Mouse (Mus musculus) liver, embryonic 13.5 days (tissue): Measurements from ENCODE around the gene Trhde. TPM values are rescaled to one million over a fixed set of nuclear protein-coding genes. Genes with fewer than 3 reads are reported as not detected.

Experiments
- ATAC-seq: fragments of 200-750 bp; cut with Nextera tagmentation; 2 replicates; pipeline ENCODE4 v1.8.0; 2017; ENCODE audit warnings: low read depth, mild to moderate bottlenecking, moderate number of reproducible peaks, moderate library complexity
- DNase-seq: peaks from one replicate; pipeline ENCODE4 v3.0.0; 2022
- H3K27ac ChIP-seq: fragments of 300-500 bp; sonication (generic); 2 replicates; pipeline ENCODE4 v1.5.1; 2015; ENCODE audit warnings: moderate library complexity, mild to moderate bottlenecking, inconsistent platforms
- H3K27me3 ChIP-seq: fragments of 300-500 bp; sonication (generic); 2 replicates; pipeline ENCODE4 v1.6.1; 2015; ENCODE audit warnings: mild to moderate bottlenecking, inconsistent platforms
- H3K36me3 ChIP-seq: fragments of 300-500 bp; sonication (generic); 2 replicates; pipeline ENCODE4 v1.6.1; 2015; ENCODE audit warnings: mild to moderate bottlenecking, inconsistent platforms
- H3K4me1 ChIP-seq: fragments of 300-500 bp; sonication (generic); replicated peaks from 2 replicates; pipeline ENCODE4 v1.6.1; 2015; ENCODE audit warnings: inconsistent platforms
- H3K4me2 ChIP-seq: fragments of 300-500 bp; sonication (generic); 2 replicates; pipeline ENCODE4 v1.6.1; 2015; ENCODE audit warnings: inconsistent platforms, mild to moderate bottlenecking, moderate library complexity
- H3K4me3 ChIP-seq: fragments of 300-500 bp; sonication (generic); replicated peaks from 2 replicates; pipeline ENCODE4 v1.5.1; 2015; ENCODE audit warnings: mild to moderate bottlenecking, inconsistent platforms
- H3K9ac ChIP-seq: fragments of 300-500 bp; sonication (generic); 2 replicates; pipeline ENCODE4 v1.6.1; 2015; ENCODE audit warnings: mild to moderate bottlenecking, inconsistent platforms
- H3K9me3 ChIP-seq: fragments of 300-500 bp; sonication (generic); replicated peaks from 2 replicates; pipeline ENCODE4 v1.6.1; 2016; ENCODE audit warnings: inconsistent platforms
- WGBS: fragments of 180-500 bp; shearing (Covaris S2); methylation state at CpG from one replicate; pipeline ENCODE4 v1.1.7; 2015; ENCODE audit not compliant: insufficient replicate concordance; 5-methylcytosine and 5-hydroxymethylcytosine counted together
- polyA plus RNA-seq: library from polyadenylated mRNA; unstranded; fragments of >200 nt; fragmentation: Nextera tagmentation; extraction: Ambion mirVana; gene quantifications from 2 replicates; pipeline ENCODE4 v1.2.1, GENCODE M21; 2015

The Trhde gene
- polyA plus RNA-seq, 1 experiment from 2014 or later: not detected

GRCm38 (mm10) chr10:114415717-114416116 lies 386.4 kb downstream of the Trhde start:
- WGBS: 44% methylated on average over 2 of the region's 2 CpGs
- no peak overlapping the region for H3K9ac ChIP-seq
- no peaks in the 10 kb centered on the region for H3K27me3 ChIP-seq
- no peaks in the 10 kb centered on the region for H3K9me3 ChIP-seq
- H3K36me3 ChIP-seq: no peaks in the 10 kb centered on the region
- H3K4me3 ChIP-seq: no peak overlapping the region
- no peaks in the 10 kb centered on the region for H3K4me1 ChIP-seq
- DNase-seq: no peak
- H3K4me2 ChIP-seq: no peak overlapping the region
- no peak overlapping the region for H3K27ac ChIP-seq
- ATAC-seq: no peak

GRCm38 (mm10) chr10:114405260-114405659 lies 396.8 kb downstream of the Trhde start:
- H3K9ac ChIP-seq: no peak overlapping the region
- H3K4me3 ChIP-seq: no peak overlapping the region
- ATAC-seq (no peak), DNase-seq (no peak)
- no peaks in the 10 kb centered on the region for H3K4me1 ChIP-seq
- WGBS: 48% methylated on average over 7 of the region's 7 CpGs
- H3K9me3 ChIP-seq: no peaks in the 10 kb centered on the region
- no peaks in the 10 kb centered on the region for H3K36me3 ChIP-seq
- no peaks in the 10 kb centered on the region for H3K27me3 ChIP-seq
- no peak overlapping the region for H3K4me2 ChIP-seq
- no peak overlapping the region for H3K27ac ChIP-seq

GRCm38 (mm10) chr10:114403795-114404194 lies 398.3 kb downstream of the Trhde start:
- H3K27ac ChIP-seq: no peak overlapping the region
- DNase-seq (no peak), ATAC-seq (no peak)
- no peaks in the 10 kb centered on the region for H3K36me3 ChIP-seq
- no peak overlapping the region for H3K9ac ChIP-seq
- H3K4me3 ChIP-seq: no peak overlapping the region
- H3K27me3 ChIP-seq: no peaks in the 10 kb centered on the region
- H3K4me2 ChIP-seq: no peak overlapping the region
- WGBS: 47% methylated on average over 2 of the region's 2 CpGs
- no peaks in the 10 kb centered on the region for H3K9me3 ChIP-seq
- no peaks in the 10 kb centered on the region for H3K4me1 ChIP-seq

GRCm38 (mm10) chr10:114370804-114371203 lies 431.3 kb downstream of the Trhde start:
- Histone ChIP-seq H3K27me3 (no peaks in the 10 kb centered on the region), H3K36me3 (no peaks in the 10 kb centered on the region), H3K4me1 (no peaks in the 10 kb centered on the region), H3K9me3 (no peaks in the 10 kb centered on the region; the same call in 1 of the 2 replicates), H3K4me3 (no peak overlapping the region), H3K27ac (no peak overlapping the region), H3K9ac (no peak overlapping the region), H3K4me2 (no peak overlapping the region)
- 56% methylated on average over 3 of the region's 3 CpGs for WGBS
- no peak for DNase-seq
- no peak for ATAC-seq

GRCm38 (mm10) chr10:114363442-114363841 lies 438.7 kb downstream of the Trhde start:
- Histone ChIP-seq H3K4me3 (no peak overlapping the region), H3K9me3 (no peaks in the 10 kb centered on the region; the same call in 1 of the 2 replicates), H3K4me1 (no peaks in the 10 kb centered on the region)

GRCm38 (mm10) chr10:114362631-114363030 lies 439.5 kb downstream of the Trhde start:
- H3K27ac ChIP-seq: no peak overlapping the region
- no peak overlapping the region for H3K9ac ChIP-seq
- H3K4me3 ChIP-seq: no peak overlapping the region
- WGBS: 70% methylated on average over 2 of the region's 2 CpGs
- H3K4me1 ChIP-seq: no peaks in the 10 kb centered on the region
- H3K9me3 ChIP-seq: no peaks in the 10 kb centered on the region; the same call in 1 of the 2 replicates
- H3K4me2 ChIP-seq: no peak overlapping the region
- no peak for DNase-seq
- H3K36me3 ChIP-seq: no peaks in the 10 kb centered on the region
- no peaks in the 10 kb centered on the region for H3K27me3 ChIP-seq
- no peak for ATAC-seq

More at GRCm38 (mm10) chr10:114363442-114363841, 438.7 kb downstream of the Trhde start:
- 60% methylated on average over 6 of the region's 6 CpGs for WGBS
- DNase-seq (no peak), ATAC-seq (no peak)
- H3K9ac ChIP-seq: no peak overlapping the region
- H3K36me3 ChIP-seq: no peaks in the 10 kb centered on the region
- no peak overlapping the region for H3K4me2 ChIP-seq
- no peak overlapping the region for H3K27ac ChIP-seq
- H3K27me3 ChIP-seq: no peaks in the 10 kb centered on the region
